Mouse (Mus musculus): ENCODE measurements at regions not wholly inside any gene's neighbourhood (a gene's known extent, or its start where the extent isn't known, plus 50 kb on each side); places are given as distances from the start of the nearest gene placed in this dataset.

- H3K27ac ChIP-seq (replicated peaks), result no peak overlapping the region
- no peaks in the 10 kb centered on the region for H3K27me3 ChIP-seq (replicated peaks; ENCODE audit: low read depth, poor library complexity, severe bottlenecking)
- DNase-seq (ENCODE audit: low spot score), result no peak
- H3K4me3 ChIP-seq, result no peak overlapping the region
- H3K9me3 ChIP-seq, result no peaks in the 10 kb centered on the region
- H3K36me3 ChIP-seq (replicated peaks), result no peaks in the 10 kb centered on the region
- 77% methylated on average over 1 of the region's 1 CpGs for WGBS
- no peaks in the 10 kb centered on the region for H3K4me1 ChIP-seq
These were observed 560.9 kb upstream of the Sema6d start for GRCm38 (mm10) chr2:123528915-123529314.

- H3K9me3 ChIP-seq, result no peaks in the 10 kb centered on the region
- no peaks in the 10 kb centered on the region for H3K27me3 ChIP-seq (replicated peaks; ENCODE audit: low read depth, poor library complexity, severe bottlenecking)
- no peak for DNase-seq (ENCODE audit: low spot score)
- no peak overlapping the region for H3K27ac ChIP-seq (replicated peaks)
- no peaks in the 10 kb centered on the region for H3K4me1 ChIP-seq
- no peaks in the 10 kb centered on the region for H3K36me3 ChIP-seq (replicated peaks)
- H3K4me3 ChIP-seq, result no peak overlapping the region
- 84% methylated on average over 9 of the region's 9 CpGs for WGBS
These were observed 556.6 kb upstream of the Sema6d start for GRCm38 (mm10) chr2:123532946-123533791.

- no peak overlapping the region for H3K4me3 ChIP-seq
- H3K9me3 ChIP-seq, result no peaks in the 10 kb centered on the region
- H3K27ac ChIP-seq (replicated peaks), result no peak overlapping the region
- H3K36me3 ChIP-seq (replicated peaks), result no peaks in the 10 kb centered on the region
- no peaks in the 10 kb centered on the region for H3K27me3 ChIP-seq (replicated peaks; ENCODE audit: low read depth, poor library complexity, severe bottlenecking)
- H3K4me1 ChIP-seq, result no peaks in the 10 kb centered on the region
- DNase-seq (ENCODE audit: low spot score), result no peak
- WGBS, result 78% methylated on average over 1 of the region's 1 CpGs
These were observed 538.4 kb upstream of the Sema6d start for GRCm38 (mm10) chr2:123551249-123551850.

- DNase-seq (ENCODE audit: low spot score), result no peak
- Histone ChIP-seq H3K27me3 (replicated peaks; ENCODE audit: low read depth, poor library complexity, severe bottlenecking) (no peaks in the 10 kb centered on the region), H3K9me3 (no peaks in the 10 kb centered on the region), H3K4me3 (no peak overlapping the region), H3K36me3 (replicated peaks) (no peaks in the 10 kb centered on the region), H3K27ac (replicated peaks) (no peak overlapping the region), H3K4me1 (no peaks in the 10 kb centered on the region)
These were observed 531.6 kb upstream of the Sema6d start for GRCm38 (mm10) chr2:123558123-123558650.
